ENCODE assay signal across 28 mouse cellular contexts in the genomic region with DNA sequence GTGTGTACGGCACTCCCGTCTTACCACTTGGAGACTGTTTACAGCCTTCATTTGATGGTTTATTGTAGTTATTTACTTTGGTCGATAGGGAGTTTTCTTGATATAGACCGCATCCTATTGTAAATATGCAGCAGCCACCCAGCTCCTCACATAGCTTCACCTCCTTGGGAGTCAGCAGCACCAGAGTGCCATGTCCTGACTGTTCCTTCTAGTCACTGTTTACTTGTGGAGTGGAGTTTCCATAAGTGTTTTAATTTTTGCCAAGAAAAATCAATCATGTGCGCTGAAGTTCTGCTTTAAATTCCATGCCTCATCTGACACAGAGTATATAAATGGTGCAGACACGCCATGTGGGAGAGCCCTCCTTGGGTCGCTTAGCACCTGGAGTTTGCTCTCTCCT.
"Had no signal": no experiment of that assay in that cellular context is flagged by ENCODE, and none has a peak within 500 bp of the region (broad histone marks: within the 10 kb centered on the region; RNA-seq: fewer than 3 reads in every experiment).

No protein-coding gene starts in this region.

- ATAC-seq: forebrain, embryonic 13.5 days; forebrain, embryonic 14.5 days; forebrain, embryonic 15.5 days; forebrain, embryonic 16.5 days; forebrain, postnatal 0 days had no signal

- H3K9me3 ChIP-seq: embryonic facial prominence, embryonic 10.5 days; embryonic facial prominence, embryonic 12.5 days; embryonic facial prominence, embryonic 13.5 days; embryonic facial prominence, embryonic 15.5 days; forebrain, embryonic 10.5 days; forebrain, embryonic 12.5 days; forebrain, embryonic 13.5 days; forebrain, embryonic 15.5 days had no signal

- DNase-seq: cerebellum, adult 18-20 months; cerebellum, adult 2 months; cerebellum, adult 8-10 months; cerebellum, adult 9-10 months; cerebellum, adult 9-11 months; cerebellum, postnatal 10 days; cerebellum, postnatal 14 days; cerebellum, postnatal 25 days; cerebellum, postnatal 36 days; embryo, embryonic 11 days; forebrain, postnatal 0 days; gastrocnemius, adult 2 months; gastrocnemius, postnatal 10 days; gastrocnemius, postnatal 14 days; gastrocnemius, postnatal 25 days; gastrocnemius, postnatal 36 days; heart, adult 18-20 months had no signal

- H3K4me3 ChIP-seq: embryonic facial prominence, embryonic 10.5 days; embryonic facial prominence, embryonic 12.5 days; embryonic facial prominence, embryonic 13.5 days; embryonic facial prominence, embryonic 15.5 days; erythroblast, embryonic 14.5 days; forebrain, embryonic 10.5 days; forebrain, embryonic 12.5 days; forebrain, embryonic 13.5 days; forebrain, embryonic 15.5 days; gastrocnemius, adult 2 months had no signal

- H3K9ac ChIP-seq: embryonic facial prominence, embryonic 12.5 days; embryonic facial prominence, embryonic 13.5 days; embryonic facial prominence, embryonic 15.5 days; forebrain, embryonic 12.5 days; forebrain, embryonic 13.5 days; forebrain, embryonic 15.5 days; forebrain, postnatal 0 days had no signal

- H3K36me3 ChIP-seq: embryonic facial prominence, embryonic 10.5 days; embryonic facial prominence, embryonic 12.5 days; embryonic facial prominence, embryonic 13.5 days; embryonic facial prominence, embryonic 15.5 days; forebrain, embryonic 10.5 days; forebrain, embryonic 12.5 days; forebrain, embryonic 15.5 days had no signal

- H3K27ac ChIP-seq: embryonic facial prominence, embryonic 10.5 days; embryonic facial prominence, embryonic 12.5 days; embryonic facial prominence, embryonic 13.5 days; embryonic facial prominence, embryonic 15.5 days; forebrain, embryonic 10.5 days; forebrain, embryonic 12.5 days; forebrain, embryonic 13.5 days; forebrain, embryonic 15.5 days; gastrocnemius, adult 2 months had no signal

- H3K4me2 ChIP-seq: embryonic facial prominence, embryonic 12.5 days; embryonic facial prominence, embryonic 13.5 days; embryonic facial prominence, embryonic 15.5 days; forebrain, embryonic 12.5 days; forebrain, embryonic 13.5 days; forebrain, embryonic 15.5 days had no signal

- H3K27me3 ChIP-seq: embryonic facial prominence, embryonic 12.5 days; embryonic facial prominence, embryonic 13.5 days; embryonic facial prominence, embryonic 15.5 days had no signal

- H3K4me1 ChIP-seq: embryonic facial prominence, embryonic 15.5 days; forebrain, embryonic 10.5 days; forebrain, embryonic 12.5 days; forebrain, embryonic 13.5 days; forebrain, embryonic 15.5 days had no signal
